Mouse (Mus musculus): ENCODE measurements around the gene Ccr9. TPM values are rescaled to one million over a fixed set of nuclear protein-coding genes. Genes with fewer than 3 reads are reported as not detected.

The Ccr9 gene
- polyA plus RNA-seq, 1 experiment = 8.7 TPM

GRCm38 (mm10) chr9:123826631-123827030, 148.4 kb downstream of the Ccr9 start:
- WGBS = 93% methylated on average over 3 of the region's 3 CpGs
- Histone ChIP-seq H3K27me3 (ENCODE audit: control insufficient read depth, insufficient read depth, low read length) (no peaks in the 10 kb centered on the region), H3K4me1 (ENCODE audit: control insufficient read depth, insufficient read depth, insufficient read length) (no peaks in the 10 kb centered on the region), H3K4me3 (ENCODE audit: extremely low read depth, insufficient read depth, insufficient read length) (no peak overlapping the region), H3K27ac (ENCODE audit: insufficient read depth, low read length) (no peak overlapping the region), H3K36me3 (ENCODE audit: control insufficient read depth, insufficient read depth, low read length) (peaks cover 64% of the 10 kb centered on the region)
- DNase-seq (ENCODE audit: low read depth in 1 of 2, low spot score in 2 of 2) = no peak
- TF ChIP-seq CTCF (IDR thresholded peaks at IDR 0.05; ENCODE audit: extremely low read depth, insufficient read depth, insufficient read length, insufficient replicate concordance) (no peak), POLR2A (IDR thresholded peaks at IDR 0.05; ENCODE audit: low read depth, low read length) (no peak)

GRCm38 (mm10) chr9:123828916-123829315, 150.7 kb downstream of the Ccr9 start:
- Histone ChIP-seq H3K27ac (ENCODE audit: insufficient read depth, low read length) (no peak overlapping the region), H3K27me3 (ENCODE audit: control insufficient read depth, insufficient read depth, low read length) (no peaks in the 10 kb centered on the region), H3K4me1 (ENCODE audit: control insufficient read depth, insufficient read depth, insufficient read length) (no peaks in the 10 kb centered on the region), H3K4me3 (ENCODE audit: extremely low read depth, insufficient read depth, insufficient read length) (no peak overlapping the region), H3K36me3 (ENCODE audit: control insufficient read depth, insufficient read depth, low read length) (peaks cover 60% of the 10 kb centered on the region)
- no peak for DNase-seq (ENCODE audit: low read depth in 1 of 2, low spot score in 2 of 2)
- TF ChIP-seq POLR2A (IDR thresholded peaks at IDR 0.05; ENCODE audit: low read depth, low read length) = no peak
- no peak for TF ChIP-seq CTCF (IDR thresholded peaks at IDR 0.05; ENCODE audit: extremely low read depth, insufficient read depth, insufficient read length, insufficient replicate concordance)
- 91% methylated on average over 4 of the region's 4 CpGs for WGBS

Other genes with a start within 250 kb of the Ccr9 start
- gene Limd1, start 199.7 kb upstream of the Ccr9 start, polyA plus RNA-seq (2012; rRNA removed) = 45.1 and 55.1 TPM in 2 replicates
- gene Sacm1l, start 148.7 kb upstream of the Ccr9 start, polyA plus RNA-seq (2012; rRNA removed) = 2.5 TPM in 2 replicates
- 0.06 and 0.25 TPM in 2 replicates for gene Slc6a20b, start 45.9 kb upstream of the Ccr9 start, polyA plus RNA-seq (2012; rRNA removed)
- gene Slc6a20a, start 446 bp downstream of the Ccr9 start, polyA plus RNA-seq (2012; rRNA removed) = 5.8 and 7.1 TPM in 2 replicates
- 1.00 and 1.4 TPM in 2 replicates for gene Lztfl1, start 39.3 kb downstream of the Ccr9 start, polyA plus RNA-seq (2012; rRNA removed)
- gene Cxcr6, start 128.0 kb downstream of the Ccr9 start, polyA plus RNA-seq (2012; rRNA removed) = 4.2 and 5.2 TPM in 2 replicates
- gene Fyco1, start 173.5 kb downstream of the Ccr9 start, polyA plus RNA-seq (2012; rRNA removed) = 5.0 and 6.0 TPM in 2 replicates
- gene Xcr1, start 183.6 kb downstream of the Ccr9 start, polyA plus RNA-seq (2012; rRNA removed) = 3.2 and 3.5 TPM in 2 replicates

Measured in spleen, adult 2 months (tissue).